Mouse (Mus musculus) left cerebral cortex, postnatal 25 days (tissue): Measurements from ENCODE around the gene Iqca. TPM values are rescaled to one million over a fixed set of nuclear protein-coding genes. Genes with fewer than 3 reads are reported as not detected.

ENCODE experiments used
- DNase-seq, 2 experiments: peaks; one replicate each; pipeline ENCODE4 v3.0.0; 2022; ENCODE audit warnings: low spot score in 2 of 2, mixed read lengths in 1 of 2
- intact Hi-C: fragments of 180-260 bp; cut with DNase I; formaldehyde crosslinking; loops from one replicate; pipeline ENCODE4 v1.15.1; 2025
- total RNA-seq, 2 experiments: library from RNA; stranded (reverse); gene quantifications; 2 replicates each; pipeline ENCODE4 v1.2.3; 2021

The Iqca gene
- total RNA-seq, 2 experiments from 2014 or later = 0.32 to 0.64 TPM

- intact Hi-C loops = no loop called here
- DNase-seq = no peak
Measured at GRCm38 (mm10) chr1:90153787-90154186, 586 bp upstream of the Iqca start.

- no peak for DNase-seq
- intact Hi-C loops = no loop called here
Measured at GRCm38 (mm10) chr1:90139729-90140128, 13.5 kb downstream of the Iqca start.

- intact Hi-C loops = no loop called here
Measured at GRCm38 (mm10) chr1:90132402-90132801, 20.8 kb downstream of the Iqca start.

GRCm38 (mm10) chr1:90131982-90132381, 21.2 kb downstream of the Iqca start:
- intact Hi-C loops = no loop called here
- DNase-seq = no peak

More at GRCm38 (mm10) chr1:90132402-90132801, 20.8 kb downstream of the Iqca start:
- DNase-seq = no peak

GRCm38 (mm10) chr1:90124561-90124960, 28.6 kb downstream of the Iqca start:
- intact Hi-C loops = no loop called here
- no peak for DNase-seq

- DNase-seq = peak in 1 of 2 experiments; percentile 26
- intact Hi-C loops = no loop called here
Measured at GRCm38 (mm10) chr1:90120706-90121105, 32.5 kb downstream of the Iqca start.

GRCm38 (mm10) chr1:90119214-90119613, 34.0 kb downstream of the Iqca start:
- intact Hi-C loops = no loop called here
- DNase-seq = no peak

- intact Hi-C loops = no loop called here
- no peak for DNase-seq
Measured at GRCm38 (mm10) chr1:90117207-90117606, 36.0 kb downstream of the Iqca start.

- no peak for DNase-seq
- intact Hi-C loops = no loop called here
Measured at GRCm38 (mm10) chr1:90114586-90114985, 38.6 kb downstream of the Iqca start.

- DNase-seq = no peak
- intact Hi-C loops = no loop called here
Measured at GRCm38 (mm10) chr1:90113655-90114244, 39.5 kb downstream of the Iqca start.

- no peak for DNase-seq
- intact Hi-C loops = no loop called here
Measured at GRCm38 (mm10) chr1:90112669-90113068, 40.5 kb downstream of the Iqca start.

- no peak for DNase-seq
- intact Hi-C loops = no loop called here
Measured at GRCm38 (mm10) chr1:90111198-90111839, 41.9 kb downstream of the Iqca start.

GRCm38 (mm10) chr1:90103896-90104487, 49.2 kb downstream of the Iqca start:
- intact Hi-C loops = no loop called here
- no peak for DNase-seq

GRCm38 (mm10) chr1:90100360-90101232, 52.6 kb downstream of the Iqca start:
- DNase-seq = no peak
- intact Hi-C loops = no loop called here

GRCm38 (mm10) chr1:90092816-90093493, 60.2 kb downstream of the Iqca start:
- intact Hi-C loops = no loop called here

GRCm38 (mm10) chr1:90088192-90088990, 64.8 kb downstream of the Iqca start:
- intact Hi-C loops = no loop called here

More at GRCm38 (mm10) chr1:90092816-90093493, 60.2 kb downstream of the Iqca start:
- DNase-seq = no peak

GRCm38 (mm10) chr1:90086461-90086860, 66.7 kb downstream of the Iqca start:
- no peak for DNase-seq
- intact Hi-C loops = no loop called here

More at GRCm38 (mm10) chr1:90088192-90088990, 64.8 kb downstream of the Iqca start:
- no peak for DNase-seq

- no peak for DNase-seq
- intact Hi-C loops = no loop called here
Measured at GRCm38 (mm10) chr1:90085526-90086157, 67.6 kb downstream of the Iqca start.
